Mouse (Mus musculus): ENCODE data around the gene Sdr39u1.
A peak's percentile ranks its signal among the peaks of the same experiment; 100 is the strongest.

Gene Sdr39u1

DNA sequence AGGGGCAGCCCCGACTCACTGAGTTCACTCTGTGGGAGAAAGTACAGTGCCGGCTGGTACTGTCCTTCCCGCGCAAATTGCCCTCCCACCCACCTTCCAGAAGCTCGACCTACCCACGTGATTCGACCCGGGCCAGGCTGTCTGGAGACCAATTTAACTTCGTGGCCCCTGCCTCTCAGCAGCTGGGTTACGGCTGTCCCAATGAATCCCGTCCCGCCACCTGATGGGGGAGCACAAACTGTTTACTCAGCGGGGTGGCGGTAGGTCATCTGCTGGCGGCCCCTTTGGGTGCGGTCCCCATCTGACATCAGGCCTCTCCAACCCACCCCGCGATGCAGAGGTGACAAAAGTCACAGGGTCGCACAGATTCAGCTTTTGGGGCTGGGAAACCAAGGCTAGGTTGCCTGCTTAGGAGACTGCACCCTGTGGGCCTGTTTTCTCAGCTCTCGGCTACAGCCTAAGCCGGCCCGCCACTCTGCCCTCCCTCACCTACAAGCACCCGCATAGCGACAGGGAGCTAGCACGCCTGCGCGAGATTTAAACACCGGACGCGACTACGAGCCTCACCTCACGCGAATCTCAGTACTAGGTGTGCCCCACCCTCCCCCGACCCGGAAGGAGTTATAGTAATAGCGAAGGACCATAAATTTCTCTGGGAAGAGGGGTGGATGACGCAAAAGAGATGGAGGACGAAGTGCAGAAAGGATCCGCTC, at the start of gene Sdr39u1:
Gene Sdr39u1 (minus strand): TSS at position 593 of the 713 bp plus-strand sequence.
- DNase-seq (ENCODE audit: low spot score) = peak; percentile 90

DNA sequence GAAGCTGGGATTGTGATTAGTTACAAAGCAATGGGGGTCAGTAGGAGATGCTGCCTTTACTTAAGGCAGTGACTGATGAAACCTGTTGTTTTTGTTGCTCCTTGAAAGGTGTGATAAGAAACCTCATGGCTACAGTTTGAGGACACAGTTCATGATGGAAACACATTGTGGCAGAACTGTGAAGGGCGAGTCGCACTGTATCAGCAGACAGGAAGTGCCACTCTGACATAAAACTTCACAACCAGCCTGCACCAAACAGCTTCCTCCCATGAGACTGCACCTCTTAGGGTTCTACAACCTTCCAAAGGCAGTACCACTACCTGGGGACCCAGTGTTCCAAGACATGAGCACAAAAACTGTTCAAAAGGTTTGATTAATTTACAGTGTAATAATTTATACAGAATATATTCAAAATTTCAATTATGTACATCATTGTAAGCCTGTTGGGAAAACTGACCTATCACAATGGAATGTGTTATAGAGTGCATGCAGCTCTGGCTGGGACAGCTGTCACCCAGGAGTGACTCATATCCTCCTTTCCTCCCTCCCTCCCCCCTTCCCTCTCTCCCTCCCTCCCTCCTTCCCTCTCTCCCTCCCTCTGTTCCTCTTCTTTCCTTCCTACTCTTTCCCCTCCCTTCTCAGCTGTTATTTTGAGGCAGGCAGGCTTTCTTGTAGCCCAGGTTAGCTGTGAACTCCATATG, 46.3 kb upstream of the Sdr39u1 start:
- no peak for DNase-seq (ENCODE audit: low spot score)

DNA sequence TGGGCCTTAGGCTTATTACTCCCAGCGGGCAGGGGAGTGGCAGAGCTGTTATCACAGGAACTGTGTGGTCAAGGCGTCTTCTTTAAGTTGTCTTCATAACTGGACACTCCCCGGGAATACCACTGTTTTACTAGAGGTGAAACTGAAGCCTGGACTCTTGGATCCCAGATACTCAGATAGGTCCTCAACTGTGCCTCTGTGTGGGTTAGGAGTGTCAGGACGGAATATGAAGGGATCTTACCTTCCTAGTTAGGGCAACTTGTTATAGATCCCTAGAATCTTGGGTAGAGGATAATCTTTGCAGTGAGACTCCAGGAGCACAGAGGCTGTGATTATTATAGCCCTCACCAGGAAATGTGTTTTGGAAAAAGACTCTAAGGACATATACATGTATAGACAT, 44.5 kb upstream of the Sdr39u1 start, which contains the start of gene Cma1:
Gene Cma1 (minus strand): TSS at position 101 of the 400 bp plus-strand sequence.
- DNase-seq (ENCODE audit: low spot score) = no peak

DNA sequence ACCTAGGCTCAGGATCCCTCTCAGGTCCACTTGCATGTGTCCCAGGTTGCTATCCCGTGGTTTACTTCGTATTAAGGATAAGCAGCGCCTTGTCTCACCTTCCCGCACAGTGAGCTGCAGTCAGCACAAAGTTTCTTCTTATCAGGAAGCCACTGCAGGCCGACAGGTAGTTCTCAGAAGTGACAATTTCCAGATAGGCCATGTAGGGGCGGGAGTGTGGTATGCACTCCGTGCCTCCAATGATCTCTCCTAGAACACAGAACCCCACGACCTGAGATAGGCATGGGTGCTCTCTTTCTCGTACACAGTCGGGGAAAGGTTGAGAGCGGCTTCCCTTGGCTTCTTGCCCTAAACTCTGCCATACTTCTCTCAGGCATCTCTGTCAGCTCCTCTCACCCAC, 43.5 kb upstream of the Sdr39u1 start:
- no peak for DNase-seq (ENCODE audit: low spot score)

DNA sequence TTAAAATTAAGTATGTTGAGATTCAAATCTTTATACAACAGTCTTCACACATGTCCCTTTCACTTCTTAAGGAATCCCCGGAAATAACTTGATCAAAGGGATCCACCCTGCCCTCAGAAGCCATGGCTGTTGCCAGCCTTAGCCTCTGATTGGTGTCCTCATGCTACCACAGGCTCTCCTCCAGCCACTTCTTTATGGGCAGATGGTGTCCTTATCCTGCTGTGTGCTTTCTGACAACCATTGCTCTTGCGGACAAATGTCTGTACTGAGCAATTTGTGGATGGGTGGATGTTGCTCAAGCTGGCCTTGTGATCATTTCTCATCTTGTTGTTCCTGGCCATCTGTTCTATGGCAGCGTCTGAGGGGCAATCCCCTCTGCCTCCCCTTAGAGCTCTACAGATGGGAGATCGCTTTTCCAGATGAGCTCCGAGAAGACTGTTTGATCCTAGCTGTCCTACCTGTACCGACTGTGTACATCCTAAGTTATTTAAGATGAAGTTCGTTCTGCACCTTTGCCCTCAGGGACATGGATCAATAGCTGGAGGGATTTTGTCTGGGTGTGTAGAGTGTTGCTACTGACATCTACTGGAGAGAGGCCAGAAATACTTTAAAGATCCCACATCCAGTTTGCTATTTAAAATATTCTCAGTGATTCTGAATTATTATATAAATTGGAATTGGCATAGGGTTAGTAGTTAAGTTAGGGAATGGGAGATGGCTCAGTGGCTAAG, 40.1 kb upstream of the Sdr39u1 start:
- DNase-seq (ENCODE audit: low spot score) = no peak

DNA sequence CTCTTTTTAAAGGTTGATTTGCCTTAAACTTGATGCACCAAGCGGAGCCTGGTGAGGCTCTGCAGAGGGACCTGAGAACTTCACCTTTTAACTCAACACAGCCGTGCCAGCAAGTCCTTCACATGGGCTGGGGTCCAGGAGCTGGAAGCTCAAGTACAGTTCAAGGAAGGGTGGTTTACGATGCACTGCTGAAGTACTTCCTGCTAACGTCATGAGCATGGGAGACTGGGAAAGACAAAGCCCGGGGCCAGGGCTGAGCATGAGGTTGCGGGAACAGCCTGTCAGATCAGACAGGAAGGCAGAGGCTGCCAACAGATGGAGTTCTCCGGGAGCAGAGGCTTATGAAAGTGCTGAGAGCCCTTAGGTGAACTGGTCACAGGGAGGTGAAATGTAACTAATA, 33.5 kb upstream of the Sdr39u1 start:
- DNase-seq (ENCODE audit: low spot score) = peak; percentile 91

DNA sequence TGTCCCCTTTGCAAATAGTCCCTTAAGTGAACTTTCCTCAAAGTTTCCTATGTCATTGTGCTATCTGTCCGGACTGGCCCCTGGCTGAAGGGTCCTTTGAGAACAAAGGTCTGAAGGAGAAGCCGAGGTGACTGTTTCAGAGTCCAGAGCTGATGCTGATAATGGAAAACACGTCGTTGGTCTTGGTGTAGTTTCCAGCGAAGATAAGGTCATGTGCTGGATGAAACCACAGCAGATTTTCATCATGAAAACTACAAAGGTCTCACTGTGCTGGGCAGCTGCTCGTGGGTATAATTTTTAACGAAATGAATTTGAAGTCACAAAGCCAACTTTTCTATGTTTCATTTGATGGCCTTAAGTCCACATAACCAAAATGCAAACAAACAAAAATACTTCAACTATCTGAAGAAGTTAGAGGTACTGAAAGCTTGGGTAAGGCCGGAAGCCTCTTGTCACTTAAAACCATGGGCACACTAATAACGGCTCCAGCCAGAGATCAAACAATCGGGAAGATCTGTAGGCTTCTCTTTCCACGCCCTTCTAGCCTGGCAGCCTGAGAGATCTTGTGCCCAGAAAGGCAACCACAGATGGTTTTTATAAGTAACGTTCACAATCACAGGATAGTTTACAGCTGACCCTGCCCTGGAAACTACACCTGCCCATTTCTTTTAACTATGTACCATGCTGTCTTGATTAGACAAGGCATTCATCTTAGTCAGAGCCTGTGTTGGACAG, 29.3 kb upstream of the Sdr39u1 start:
- no peak for DNase-seq (ENCODE audit: low spot score)

DNA sequence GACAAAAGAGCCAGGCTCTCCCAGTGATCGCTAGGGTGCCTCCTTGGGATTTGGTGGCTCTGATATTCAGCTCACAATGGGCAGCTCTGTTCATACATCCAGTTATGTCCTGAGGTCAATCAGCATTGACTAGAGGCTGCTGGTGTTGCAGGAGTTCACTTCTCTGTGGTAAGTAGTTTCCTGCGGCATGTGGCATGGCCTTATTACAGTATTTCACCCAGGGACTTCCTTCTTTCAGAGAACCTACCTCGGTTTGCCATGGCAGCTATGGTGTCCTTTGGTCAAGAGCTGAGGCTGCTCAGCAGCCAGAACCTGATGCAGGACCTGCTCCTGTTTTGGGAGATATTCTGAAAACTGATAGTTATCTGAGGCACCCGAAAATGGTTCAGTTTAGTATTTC, 26.8 kb upstream of the Sdr39u1 start:
- DNase-seq (ENCODE audit: low spot score) = no peak

DNA sequence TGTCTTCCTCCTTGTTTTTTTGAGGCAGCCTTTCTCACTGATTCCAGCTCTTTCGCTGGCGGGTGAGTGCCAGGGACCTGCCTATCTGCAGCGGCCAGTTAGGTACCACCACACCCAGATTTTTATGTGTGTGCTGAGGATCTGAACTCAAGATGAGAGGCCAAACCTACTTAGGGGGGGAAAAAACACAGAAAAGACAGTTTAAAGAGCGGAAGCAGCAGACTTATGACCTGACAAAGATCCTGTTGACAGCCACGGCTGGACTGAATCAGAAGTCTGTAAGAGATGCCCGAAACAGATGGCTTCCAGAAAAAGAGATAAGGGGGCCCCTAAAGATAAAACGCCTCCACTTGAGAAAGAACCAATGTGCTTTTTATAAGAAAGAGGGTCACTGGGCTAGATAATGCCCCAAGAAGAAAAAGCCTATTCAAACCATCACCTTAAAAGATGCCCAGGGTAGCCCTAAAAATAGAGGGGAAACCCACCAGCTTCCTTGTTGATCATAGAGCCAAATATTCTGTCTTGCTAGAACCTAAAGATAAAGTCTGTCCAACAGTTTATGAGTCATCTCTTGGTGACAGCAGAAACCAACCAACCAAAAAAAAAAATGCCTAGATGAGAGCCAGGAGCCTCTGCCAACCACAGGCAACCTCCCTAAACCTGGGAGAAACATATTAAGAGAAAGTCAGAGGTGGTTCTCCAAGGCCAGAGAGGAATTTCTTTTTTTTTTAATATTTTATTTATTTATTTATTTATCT, 22.6 kb upstream of the Sdr39u1 start:
- DNase-seq (ENCODE audit: low spot score) = no peak

DNA sequence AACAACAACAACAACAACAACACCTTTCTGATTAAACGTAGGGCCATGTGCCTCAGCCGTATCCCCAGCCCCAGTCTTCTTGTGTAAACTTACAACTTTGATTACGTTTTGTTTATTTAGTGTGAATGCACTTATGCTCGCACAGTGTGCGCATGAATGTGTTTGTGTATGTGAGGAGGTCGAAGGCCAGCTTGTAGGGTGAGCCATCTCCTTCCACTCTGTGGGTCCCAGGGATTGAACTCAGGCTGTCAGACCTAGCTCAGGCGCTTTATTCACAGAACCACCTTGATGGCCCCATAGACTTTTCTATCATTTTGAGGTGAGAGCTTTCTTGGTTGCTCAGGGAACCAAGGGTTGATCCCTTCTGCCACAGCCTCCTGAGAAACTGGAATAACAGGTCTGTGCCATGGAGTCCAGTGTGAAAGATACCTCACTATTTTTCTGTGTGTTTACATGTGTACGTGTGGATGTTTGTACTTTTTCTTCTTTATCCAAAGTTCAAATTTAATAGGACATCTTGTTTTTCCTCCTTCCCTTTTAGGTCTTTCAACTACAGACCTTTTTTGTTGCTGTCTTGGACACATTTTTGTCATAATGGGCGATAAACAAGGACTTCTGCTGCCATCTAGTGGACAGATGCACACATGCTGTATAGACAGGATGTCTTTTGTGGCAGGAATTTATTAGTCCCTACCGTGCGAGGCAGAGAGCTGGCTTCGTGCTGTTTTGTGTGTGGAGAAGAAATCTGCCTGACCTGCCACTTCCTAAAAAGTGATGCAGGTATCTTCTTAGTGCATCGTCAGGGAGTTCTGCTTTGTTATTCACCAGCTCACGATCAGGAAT, 18.4 kb upstream of the Sdr39u1 start:
- DNase-seq (ENCODE audit: low spot score) = peak; percentile 83

DNA sequence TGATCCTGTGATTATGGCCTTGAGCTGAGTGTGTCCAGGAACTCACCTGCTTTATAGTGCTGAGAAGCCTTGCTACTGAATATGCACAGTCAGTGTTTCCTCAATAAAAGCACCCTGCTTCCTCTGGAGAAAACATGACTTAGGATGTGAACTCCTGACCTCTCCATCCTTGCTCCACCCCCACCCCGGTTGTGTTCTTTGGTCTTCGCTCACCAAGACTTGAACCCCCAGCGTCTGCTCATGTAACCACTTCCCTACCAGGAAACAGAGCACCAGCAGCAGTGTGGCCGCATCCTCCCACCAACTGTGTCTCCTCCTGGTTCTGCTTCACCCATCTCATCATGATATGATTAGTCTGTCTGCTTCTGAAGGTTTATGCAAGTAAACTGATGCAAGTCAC, 13.3 kb upstream of the Sdr39u1 start:
- no peak for DNase-seq (ENCODE audit: low spot score)

DNA sequence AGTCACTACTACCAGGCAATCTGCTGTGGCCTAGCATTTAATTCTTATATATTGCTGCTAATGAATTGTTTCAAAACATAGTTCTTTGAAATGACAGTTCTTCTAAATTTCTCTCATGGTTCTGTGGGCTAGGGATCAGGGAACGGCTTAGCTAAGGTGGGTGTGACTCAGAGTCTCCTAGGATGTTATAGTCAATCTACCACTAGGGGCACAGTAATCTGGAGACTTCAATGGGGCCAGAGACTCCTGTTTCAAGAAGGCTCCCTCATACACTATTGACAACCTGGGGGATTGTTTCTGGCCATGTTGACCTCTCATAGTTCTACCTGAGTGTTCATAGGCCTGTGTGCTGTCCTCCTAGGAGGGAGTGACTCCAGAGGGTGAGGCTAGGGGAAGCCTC, 5.4 kb upstream of the Sdr39u1 start:
- no peak for DNase-seq (ENCODE audit: low spot score)

DNA sequence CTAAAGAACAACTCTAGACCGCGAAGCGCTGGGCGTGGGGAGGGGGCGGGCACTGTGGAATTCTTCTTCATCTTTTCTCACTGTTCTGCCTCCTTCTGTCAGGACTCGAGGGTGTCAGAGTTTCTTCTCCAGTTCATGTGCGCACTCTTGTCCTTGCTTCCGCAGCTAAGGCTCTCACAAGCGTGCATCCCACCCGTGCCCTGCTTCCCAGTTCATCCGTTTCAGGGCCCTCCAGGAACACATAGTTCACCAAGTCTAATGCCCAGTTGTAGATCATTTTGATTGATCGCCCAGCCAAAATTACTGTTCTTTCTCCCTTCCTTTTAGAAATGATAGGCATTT, 292 bp upstream of the Sdr39u1 start:
- no peak for DNase-seq (ENCODE audit: low spot score)

DNA sequence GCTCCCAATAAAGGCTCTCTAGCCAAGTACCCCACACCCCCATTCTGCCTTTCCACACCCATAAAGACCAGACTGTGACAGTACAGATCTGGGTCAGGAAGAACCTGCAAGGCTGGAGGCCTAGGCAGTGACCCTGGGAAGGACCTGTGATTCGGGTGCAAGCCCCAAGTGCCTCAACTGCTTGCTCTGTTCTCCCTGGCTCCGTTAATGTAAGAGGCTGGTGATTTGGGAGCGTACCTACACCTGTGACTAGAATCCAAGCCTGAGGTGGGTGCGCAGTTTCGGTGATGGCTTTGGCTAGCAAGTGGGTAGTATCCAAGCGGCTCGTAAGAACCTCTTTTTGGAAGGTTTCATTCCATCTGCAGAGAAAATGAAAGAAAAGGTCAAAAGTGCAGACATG, 1.1 kb downstream of the Sdr39u1 start:
- no peak for DNase-seq (ENCODE audit: low spot score)

DNA sequence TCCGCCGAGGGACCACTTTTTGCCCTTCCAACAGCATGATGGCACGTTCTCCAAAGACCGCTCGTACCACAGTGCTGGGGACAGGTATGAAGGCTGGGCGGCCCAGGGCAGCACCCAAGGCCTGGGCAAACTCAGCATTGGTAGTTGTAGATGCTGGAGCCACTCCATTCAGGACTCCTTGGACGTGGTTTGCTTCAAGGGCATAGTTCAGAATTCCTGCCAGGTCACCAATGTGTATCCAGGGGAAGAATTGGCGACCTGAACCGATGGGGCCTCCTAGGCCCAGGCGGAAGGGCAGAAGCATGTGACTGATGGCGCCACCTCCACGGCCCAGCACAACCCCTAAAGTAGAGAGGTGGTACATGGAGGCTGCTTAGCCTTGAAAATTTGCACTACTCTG, 2.4 kb downstream of the Sdr39u1 start:
- no peak for DNase-seq (ENCODE audit: low spot score)

DNA sequence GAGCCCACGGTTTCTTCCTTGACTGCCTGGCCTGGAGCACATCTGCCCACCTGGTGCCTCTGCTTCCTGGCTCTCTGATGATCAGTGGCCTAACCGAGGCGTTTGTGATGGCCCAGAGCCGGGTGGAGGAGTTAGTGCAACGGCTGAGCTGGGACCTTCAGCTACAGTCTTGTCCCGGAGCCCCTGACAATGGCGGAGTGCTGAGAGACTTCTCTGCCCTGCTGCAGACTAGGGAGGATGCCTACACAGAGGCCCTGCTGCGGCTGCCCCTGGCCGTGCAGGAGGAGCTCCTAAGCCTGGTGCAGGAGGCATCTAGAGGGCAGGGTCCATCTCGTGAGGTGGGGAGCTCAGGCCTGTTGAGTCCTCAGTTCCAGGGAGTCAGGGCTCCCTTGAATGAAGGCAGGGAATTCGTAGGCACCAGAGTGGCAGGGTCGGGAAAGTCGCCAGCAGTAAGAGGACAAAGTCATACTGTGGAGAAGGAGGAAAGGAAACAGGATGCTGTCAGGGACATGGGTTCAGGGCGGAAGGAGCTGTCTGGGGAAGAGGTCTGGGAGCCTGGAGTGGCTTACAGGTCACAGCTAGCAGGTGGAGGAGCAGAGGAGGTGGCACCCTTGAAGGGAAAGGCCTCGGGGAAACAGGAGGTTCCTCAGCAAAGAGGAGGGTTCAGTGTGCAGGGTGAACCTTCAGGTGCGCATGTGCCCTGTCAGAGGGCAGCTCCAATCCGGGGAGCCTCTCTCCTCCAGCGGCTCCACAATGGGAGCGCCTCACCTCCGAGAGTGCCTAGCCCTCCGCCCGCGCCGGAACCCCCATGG, 13.3 kb downstream of the Sdr39u1 start:
- DNase-seq (ENCODE audit: low spot score) = no peak

DNA sequence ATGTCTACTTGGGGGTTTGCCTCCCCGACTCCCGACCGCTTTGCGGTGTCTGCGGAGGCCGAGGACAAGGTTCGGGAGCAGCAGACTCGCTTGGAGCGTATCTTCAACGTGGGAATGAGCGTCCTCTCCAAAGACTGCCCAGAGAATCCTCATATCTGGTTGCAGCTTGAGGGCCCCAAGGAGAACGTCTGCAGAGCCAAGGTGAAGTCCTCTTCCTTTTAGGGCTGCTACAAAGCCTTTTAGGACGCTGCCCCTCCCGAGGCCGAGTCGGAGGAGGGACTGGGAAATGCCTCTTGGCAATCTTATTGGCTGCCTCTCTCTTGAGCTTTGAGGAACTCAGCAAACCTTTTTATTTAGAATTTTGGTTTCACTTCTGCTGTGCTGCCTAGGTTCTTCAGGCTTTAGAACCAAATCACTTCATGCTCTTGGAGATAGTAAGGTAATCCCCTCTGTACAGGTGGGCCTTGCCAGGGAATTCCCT, 14.3 kb downstream of the Sdr39u1 start:
- DNase-seq (ENCODE audit: low spot score) = peak; percentile 82

DNA sequence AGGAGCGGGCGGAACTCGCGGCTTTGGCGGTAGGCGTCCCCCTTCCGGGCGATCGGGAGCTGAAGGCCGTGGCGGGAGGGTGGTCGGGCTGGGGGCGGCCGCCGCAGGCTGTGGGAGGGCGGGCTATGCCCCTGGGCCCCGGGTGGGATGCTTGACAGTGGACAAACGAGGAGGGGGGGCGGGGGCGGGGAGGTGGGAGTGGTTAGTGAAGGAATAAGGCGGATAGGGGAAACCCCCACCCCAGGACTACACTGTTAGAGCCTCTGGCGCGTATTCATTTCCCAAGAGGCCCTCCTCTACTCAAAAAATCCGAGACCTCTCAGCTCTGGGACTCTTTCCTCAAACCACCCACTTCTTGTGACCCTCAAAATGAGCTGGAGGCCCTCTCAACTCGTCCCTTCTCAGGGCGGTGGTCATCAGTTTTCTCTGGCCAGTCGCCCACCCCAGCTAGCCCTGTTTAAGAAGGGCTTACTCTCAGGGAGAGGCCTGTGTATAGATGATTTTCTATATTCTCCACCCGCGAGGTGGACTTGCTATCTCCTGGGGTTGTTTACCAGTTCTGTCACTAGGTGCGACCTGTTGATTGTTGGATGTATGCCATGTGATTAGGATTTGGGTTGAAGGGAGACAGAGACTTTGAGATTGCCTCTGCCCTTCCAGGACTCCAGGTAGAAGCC, 14.8 kb downstream of the Sdr39u1 start:
- DNase-seq (ENCODE audit: low spot score) = peak; percentile 14

DNA sequence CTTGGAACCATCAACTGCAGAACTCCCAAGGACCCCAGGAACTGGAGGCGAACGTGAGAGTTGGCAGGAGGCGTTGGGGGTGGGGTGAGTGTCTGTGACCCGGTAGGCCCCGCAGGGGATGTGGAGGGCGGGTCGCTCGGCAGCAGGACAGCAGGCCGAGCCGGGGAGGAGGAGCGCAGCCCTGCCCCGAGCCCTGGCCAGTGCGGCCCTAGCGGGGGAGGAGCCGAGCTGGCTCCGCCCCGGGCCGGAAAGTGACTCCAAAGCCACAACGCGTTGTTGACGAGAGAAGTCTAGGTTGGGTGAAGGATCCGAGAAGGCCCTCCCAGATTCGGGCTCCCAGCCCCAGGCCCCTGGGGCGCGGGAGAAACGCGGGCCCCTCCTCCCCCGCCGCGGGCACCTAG, 15.4 kb downstream of the Sdr39u1 start, which contains the start of gene Khnyn:
Gene Khnyn (plus strand): TSS at position 235 of the 401 bp plus-strand sequence.
- peak; percentile 93 for DNase-seq (ENCODE audit: low spot score)

All from lung, postnatal 25 days (tissue).